In genomic region chr13:64169746-64170145, GRCm38 (mm10) we compare ENCODE assay signal across 24 mouse cellular contexts. TPM values are rescaled to one million over a fixed set of nuclear protein-coding genes. Genes with fewer than 3 reads are reported as not detected.
A peak's percentile ranks its signal among the peaks of the same experiment; 100 is the strongest.
DNase-seq lines count a peak whose midpoint lies in the region; ATAC-seq lines count a peak whose summit lies in the region.
"Had no signal": no experiment of that assay in that cellular context is flagged by ENCODE, and none has a peak within 500 bp of the region (broad histone marks: within the 10 kb centered on the region; RNA-seq: fewer than 3 reads in every experiment).

No protein-coding gene starts in this region.

- H3K4me2 ChIP-seq in kidney, embryonic 14.5 days (replicated peaks; ENCODE audit: low read depth, low read length) = no peak overlapping the region
- H3K4me2 ChIP-seq: embryonic facial prominence, embryonic 13.5 days; hindbrain, embryonic 13.5 days; lung, embryonic 14.5 days; neural tube, embryonic 12.5 days had no signal

- no peaks in the 10 kb centered on the region for H3K4me1 ChIP-seq in heart, embryonic 10.5 days
- H3K4me1 ChIP-seq in kidney, embryonic 14.5 days (ENCODE audit: control insufficient read depth, insufficient read depth, low read length) = no peaks in the 10 kb centered on the region
- H3K4me1 ChIP-seq: embryonic facial prominence, embryonic 13.5 days; forebrain, embryonic 10.5 days; hindbrain, embryonic 13.5 days; neural tube, embryonic 12.5 days had no signal

- no peak overlapping the region for H3K9ac ChIP-seq in kidney, embryonic 14.5 days (ENCODE audit: low read depth, low read length)
- H3K9ac ChIP-seq: embryonic facial prominence, embryonic 13.5 days; hindbrain, embryonic 13.5 days; liver, embryonic 14.5 days; lung, embryonic 14.5 days; neural tube, embryonic 12.5 days had no signal

- 94% methylated on average over 25 of the region's 25 CpGs for WGBS in heart, embryonic 10.5 days
- 97% methylated on average over 25 of the region's 25 CpGs for WGBS in kidney, embryonic 14.5 days

- H3K36me3 ChIP-seq in heart, embryonic 10.5 days = peaks cover 87% of the 10 kb centered on the region
- H3K36me3 ChIP-seq in kidney, embryonic 14.5 days (ENCODE audit: control insufficient read depth, insufficient read depth, low read length) = peaks cover 27% of the 10 kb centered on the region

- H3K27ac ChIP-seq in heart, embryonic 10.5 days = no peak overlapping the region
- H3K27ac ChIP-seq in kidney, embryonic 14.5 days (ENCODE audit: low read depth, low read length) = no peak overlapping the region
- H3K27ac ChIP-seq: embryonic facial prominence, embryonic 13.5 days; forebrain, embryonic 10.5 days; hindbrain, embryonic 13.5 days; liver, embryonic 14.5 days; macrophage; neural tube, embryonic 12.5 days had no signal

- no peaks in the 10 kb centered on the region for H3K27me3 ChIP-seq in heart, embryonic 10.5 days (ENCODE audit: insufficient read depth, poor library complexity, severe bottlenecking)
- H3K27me3 ChIP-seq in kidney, embryonic 14.5 days (ENCODE audit: control insufficient read depth, insufficient read depth, low read length) = no peaks in the 10 kb centered on the region
- H3K27me3 ChIP-seq: embryonic facial prominence, embryonic 13.5 days; hindbrain, embryonic 13.5 days; neural tube, embryonic 12.5 days; Patski had no signal

- H3K4me3 ChIP-seq in heart, embryonic 10.5 days = no peak overlapping the region
- no peak overlapping the region for H3K4me3 ChIP-seq in kidney, embryonic 14.5 days (ENCODE audit: low read length)
- H3K4me3 ChIP-seq: embryonic facial prominence, embryonic 13.5 days; forebrain, embryonic 10.5 days; hindbrain, embryonic 13.5 days; myocyte; neural tube, embryonic 12.5 days had no signal

- peaks cover 51% of the 10 kb centered on the region for H3K9me3 ChIP-seq in heart, embryonic 10.5 days
- H3K9me3 ChIP-seq in kidney, embryonic 14.5 days (ENCODE audit: control insufficient read depth, low read length) = peaks cover 49% of the 10 kb centered on the region

- ATAC-seq in kidney, embryonic 14.5 days (ENCODE audit: low FRiP score, low TSS enrichment) = no peak
- ATAC-seq: forebrain, embryonic 16.5 days; Patski had no signal

- peak; percentile 89 for DNase-seq in heart, adult 11 months
- DNase-seq in heart, embryonic 10.5 days (ENCODE audit: low spot score) = no peak
- peak; percentile 33 to 52 for DNase-seq in kidney, postnatal 4 days
- peak; percentile 46 for DNase-seq in right cerebral cortex, postnatal 4 days
- DNase-seq in right cerebral cortex, postnatal 10 days (ENCODE audit: low spot score in 2 of 2) = no peak
- no peak for DNase-seq in thymus, postnatal 0 days (ENCODE audit: low spot score)
- DNase-seq: adrenal gland, postnatal 14 days; cerebellum, adult 11 months; cerebellum, adult 9-11 months; kidney, adult 18-20 months; liver; lung, embryonic 14.5 days; right cerebral cortex, adult 18-20 months; thymus, postnatal 25 days had no signal

RNA-seq across cellular contexts. Expression of gene Habp4, which starts 8.1 kb away (rescaled TPM):
- 39.3 and 43.8 TPM in 2 replicates for polyA plus RNA-seq in heart, embryonic 10.5 days (2016; fragmentation: Nextera tagmentation; extraction: Ambion mirVana)
- 23.7 and 32.6 TPM in 2 replicates for polyA plus RNA-seq in kidney, embryonic 14.5 days (2014; fragmentation: Nextera tagmentation; extraction: Ambion mirVana)
- polyA plus RNA-seq in thymus, postnatal 0 days (2015; fragmentation: Nextera tagmentation; extraction: Ambion mirVana) = 6.5 and 6.9 TPM in 2 replicates

RNA-seq across cellular contexts. Expression of gene Zfp367, which starts 16.7 kb away (rescaled TPM):
- polyA plus RNA-seq in heart, embryonic 10.5 days (2016; fragmentation: Nextera tagmentation; extraction: Ambion mirVana) = 16.8 and 20.4 TPM in 2 replicates
- 13.6 and 21.4 TPM in 2 replicates for polyA plus RNA-seq in kidney, embryonic 14.5 days (2014; fragmentation: Nextera tagmentation; extraction: Ambion mirVana)
- 22.0 and 24.0 TPM in 2 replicates for polyA plus RNA-seq in thymus, postnatal 0 days (2015; fragmentation: Nextera tagmentation; extraction: Ambion mirVana)

RNA-seq across cellular contexts. Expression of gene Slc35d2, which starts 40.6 kb away (rescaled TPM):
- 7.7 and 8.7 TPM in 2 replicates for polyA plus RNA-seq in heart, embryonic 10.5 days (2016; fragmentation: Nextera tagmentation; extraction: Ambion mirVana)
- polyA plus RNA-seq in kidney, embryonic 14.5 days (2014; fragmentation: Nextera tagmentation; extraction: Ambion mirVana) = 5.5 TPM in 2 replicates
- polyA plus RNA-seq in thymus, postnatal 0 days (2015; fragmentation: Nextera tagmentation; extraction: Ambion mirVana) = 3.1 and 3.8 TPM in 2 replicates

Comparison
In these comparisons a context has a peak if more than half of its experiments do, and no peak if none do; other contexts are left out.
1. DNase-seq: peak in heart, adult 11 months (single experiment), kidney, postnatal 4 days (2 of 2) and right cerebral cortex, postnatal 4 days (single experiment); none in heart, embryonic 10.5 days (single experiment), right cerebral cortex, postnatal 10 days (0 of 2) and thymus, postnatal 0 days (single experiment).